Mouse (Mus musculus) testis, adult 2 months (tissue): ENCODE results near the gene Slc7a9.

Experiments
- CTCF ChIP-seq: fragments of 200-500 bp; IDR thresholded peaks from 2 replicates; pipeline ENCODE4 v1.5.1; 2012; ENCODE audit warnings: low read depth, mild to moderate bottlenecking, inconsistent platforms, low read length, moderate library complexity; ENCODE audit not compliant: control insufficient read depth, insufficient read depth, insufficient replicate concordance
- POLR2A ChIP-seq: fragments of 200-500 bp; IDR thresholded peaks from 2 replicates; pipeline ENCODE4 v1.6.1; 2012; ENCODE audit warnings: low read depth, mild to moderate bottlenecking, inconsistent platforms, low read length, moderate library complexity; ENCODE audit not compliant: control insufficient read depth

- TF ChIP-seq POLR2A, result no peak
- no peak for TF ChIP-seq CTCF
Observed at GRCm38 (mm10) chr7:35497516-35497915, 48.9 kb downstream of the Slc7a9 start.
